Mouse (Mus musculus) G1E (cell line): ENCODE measurements around the gene Ccp110.

Experiments
- CTCF ChIP-seq: IDR thresholded peaks from 2 replicates; pipeline ENCODE4 v1.5.1; 2012; ENCODE audit warnings: low read depth, low read length, inconsistent platforms, mixed read lengths
- GATA1 ChIP-seq: IDR thresholded peaks from 2 replicates; pipeline ENCODE4 v1.6.1; 2012; ENCODE audit warnings: borderline replicate concordance, low read length, inconsistent platforms, mixed read lengths
- POLR2AphosphoS5 ChIP-seq: IDR thresholded peaks from 2 replicates; pipeline ENCODE4 v1.6.1; 2012; ENCODE audit warnings: low read depth, low read length, inconsistent platforms; ENCODE audit not compliant: insufficient replicate concordance
- TAL1 ChIP-seq: conservative IDR thresholded peaks from 2 replicates; pipeline ENCODE4 v1.6.1; 2012; ENCODE audit warnings: low read depth, low read length, inconsistent platforms, mixed read lengths

DNA sequence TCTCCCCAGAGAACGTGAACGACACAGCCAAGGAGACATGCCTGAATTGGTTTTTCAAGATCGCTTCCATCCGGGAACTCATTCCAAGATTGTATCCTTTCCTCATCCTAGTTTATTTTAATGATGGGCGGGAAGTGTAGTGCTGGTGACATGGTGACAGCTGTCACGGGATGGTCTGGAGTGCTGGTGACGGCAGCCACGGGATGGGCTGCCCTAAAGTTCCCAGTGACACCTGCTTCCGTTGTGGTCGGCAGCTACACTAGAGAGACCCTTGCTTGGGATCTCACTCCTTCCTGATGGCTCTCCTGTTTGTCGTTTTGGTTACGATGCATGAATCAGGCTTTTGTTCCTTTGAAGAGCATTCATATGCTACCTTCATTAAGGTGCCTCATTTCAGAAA, 60.7 kb downstream of the Ccp110 start:
- no peak for TF ChIP-seq CTCF
- no peak for TF ChIP-seq GATA1
- TF ChIP-seq TAL1, result no peak
- no peak for TF ChIP-seq POLR2AphosphoS5
